Mouse (Mus musculus) testis, adult 10 weeks (tissue): Measurements from ENCODE around the gene Nudc. TPM values are rescaled to one million over a fixed set of nuclear protein-coding genes. Genes with fewer than 3 reads are reported as not detected.

ENCODE experiments used
- polyA plus RNA-seq: library from polyadenylated mRNA; stranded (reverse); fragments of 350-450 nt; fragmentation: Illumina TruSeq; extraction: RNeasy Lipid Tissue Mini Kit (QIAGEN cat#74804); gene quantifications from one replicate; pipeline ENCODE4 v1.2.3, GENCODE M21; 2014; ENCODE audit warnings: low read depth, low replicate concordance

Nudc gene
- 41.2 TPM for polyA plus RNA-seq

GRCm38 (mm10) chr4:133545272-133546231 is at the start of gene Nudc:
Nudc (minus strand) TSS chr4:133545996.

GRCm38 (mm10) chr4:133584059-133584951 is 38.5 kb upstream of the Nudc start, which contains the start of gene Gpn2:
Gpn2 (plus strand) TSS chr4:133584362.

GRCm38 (mm10) chr4:133574070-133574842 is 28.5 kb upstream of the Nudc start, which contains the start of gene Gpatch3:
Gpatch3 (plus strand) TSS chr4:133574745.

GRCm38 (mm10) chr4:133552768-133553447 is 7.1 kb upstream of the Nudc start, which contains the start of gene Nr0b2:
Nr0b2 (plus strand) TSS chr4:133553376.

GRCm38 (mm10) chr4:133518601-133519368 is 27.0 kb downstream of the Nudc start, which contains the start of gene Kdf1:
Kdf1 (plus strand) TSS chr4:133518963.

GRCm38 (mm10) chr4:133498160-133498724 is 47.6 kb downstream of the Nudc start, which contains the start of gene Trnp1:
Trnp1 (minus strand) TSS chr4:133498550.

Other genes with a start within 250 kb of the Nudc start
- 34.7 TPM for gene Wdtc1, start 192.5 kb downstream of the Nudc start, polyA plus RNA-seq
- 1.8 TPM for gene Slc9a1, start 176.3 kb downstream of the Nudc start, polyA plus RNA-seq
- gene Tent5b, start 65.9 kb downstream of the Nudc start, polyA plus RNA-seq = 2.5 TPM
- gene Trnp1, start 47.4 kb downstream of the Nudc start, polyA plus RNA-seq = 0.62 TPM
- 0.15 TPM for gene Kdf1, start 27.0 kb downstream of the Nudc start, polyA plus RNA-seq
- not detected for gene Nr0b2, start 7.4 kb upstream of the Nudc start, polyA plus RNA-seq
- 0.63 TPM for gene Gpatch3, start 28.7 kb upstream of the Nudc start, polyA plus RNA-seq
- 0.66 TPM for gene Gpn2, start 38.4 kb upstream of the Nudc start, polyA plus RNA-seq
- gene Sfn, start 56.2 kb upstream of the Nudc start, polyA plus RNA-seq = not detected
- gene Zdhhc18, start 104.2 kb upstream of the Nudc start, polyA plus RNA-seq = 0.32 TPM
- 2.9 TPM for gene Pigv, start 126.7 kb upstream of the Nudc start, polyA plus RNA-seq
- 11.6 TPM for gene Arid1a, start 210.8 kb upstream of the Nudc start, polyA plus RNA-seq